Mouse (Mus musculus): ENCODE measurements around the gene Lmx1b. TPM values are rescaled to one million over a fixed set of nuclear protein-coding genes. Genes with fewer than 3 reads are reported as not detected.

The Lmx1b gene
- total and polyA plus RNA-seq, 3 experiments: 0.08 to 0.18 TPM; not detected in 1

GRCm38 (mm10) chr2:33571219-33571824 is 69.0 kb downstream of the Lmx1b start:
- TF ChIP-seq EP300 (IDR thresholded peaks at IDR 0.05; ENCODE audit: insufficient read depth, low read depth, low read length): no peak
- no peak for TF ChIP-seq POLR2A (IDR thresholded peaks at IDR 0.05; ENCODE audit: insufficient read depth, low read depth, low read length)
- Histone ChIP-seq H3K9ac (ENCODE audit: low read depth, low read length) (no peak overlapping the region), H3K27me3 (ENCODE audit: control insufficient read depth, insufficient read depth, low read length) (no peaks in the 10 kb centered on the region), H3K36me3 (ENCODE audit: control insufficient read depth, insufficient read depth, low read length) (no peaks in the 10 kb centered on the region), H3K79me2 (replicated peaks; ENCODE audit: control insufficient read depth, insufficient read depth, low read length) (no peaks in the 10 kb centered on the region), H3K4me3 (no peak overlapping the region), H3K4me1 (ENCODE audit: control insufficient read depth, insufficient read depth, low read length) (no peaks in the 10 kb centered on the region), H3K27ac (no peak overlapping the region)
- DNase-seq: no peak
- intact Hi-C loops (cut with DNase I): no loop called here
- 47% methylated on average over 16 of the region's 16 CpGs for WGBS

DNA sequence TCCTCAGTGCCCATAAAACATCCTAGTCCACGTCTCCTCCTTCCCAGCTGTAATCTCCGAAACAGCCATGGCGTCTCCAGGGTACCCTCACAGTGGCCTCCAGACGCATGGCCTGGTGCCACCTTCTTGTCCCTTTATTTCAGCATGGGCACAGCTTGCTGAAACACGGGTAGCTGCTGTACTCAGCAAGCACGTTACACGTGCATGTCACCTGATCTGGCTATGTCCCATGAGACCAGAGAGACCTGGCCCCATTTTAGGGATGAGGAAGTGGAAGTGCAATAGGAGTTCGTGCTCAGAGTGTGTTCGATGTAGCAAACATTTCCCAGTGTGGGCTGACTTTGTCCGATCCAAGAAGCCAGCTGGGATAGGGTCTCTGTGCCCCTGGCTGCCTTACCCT is 70.6 kb downstream of the Lmx1b start:
- H3K27ac ChIP-seq: no peak overlapping the region
- no peaks in the 10 kb centered on the region for H3K27me3 ChIP-seq (ENCODE audit: control insufficient read depth, insufficient read depth, low read length)
- H3K9ac ChIP-seq (ENCODE audit: low read depth, low read length): no peak overlapping the region
- DNase-seq: no peak
- H3K36me3 ChIP-seq (ENCODE audit: control insufficient read depth, insufficient read depth, low read length): no peaks in the 10 kb centered on the region
- H3K4me1 ChIP-seq (ENCODE audit: control insufficient read depth, insufficient read depth, low read length): no peaks in the 10 kb centered on the region
- H3K79me2 ChIP-seq (replicated peaks; ENCODE audit: control insufficient read depth, insufficient read depth, low read length): no peaks in the 10 kb centered on the region
- intact Hi-C loops (cut with DNase I): loop anchor here (2.0 kb wide), 1 partner anchor 73 kb away; no protein-coding TSS in a partner anchor
- no peak overlapping the region for H3K4me3 ChIP-seq
- TF ChIP-seq CTCF (IDR thresholded peaks at IDR 0.05): no peak
- TF ChIP-seq EP300 (IDR thresholded peaks at IDR 0.05; ENCODE audit: insufficient read depth, low read depth, low read length): no peak
- no peak for TF ChIP-seq POLR2A (IDR thresholded peaks at IDR 0.05; ENCODE audit: insufficient read depth, low read depth, low read length)
- WGBS: 68% methylated on average over 10 of the region's 10 CpGs

DNA sequence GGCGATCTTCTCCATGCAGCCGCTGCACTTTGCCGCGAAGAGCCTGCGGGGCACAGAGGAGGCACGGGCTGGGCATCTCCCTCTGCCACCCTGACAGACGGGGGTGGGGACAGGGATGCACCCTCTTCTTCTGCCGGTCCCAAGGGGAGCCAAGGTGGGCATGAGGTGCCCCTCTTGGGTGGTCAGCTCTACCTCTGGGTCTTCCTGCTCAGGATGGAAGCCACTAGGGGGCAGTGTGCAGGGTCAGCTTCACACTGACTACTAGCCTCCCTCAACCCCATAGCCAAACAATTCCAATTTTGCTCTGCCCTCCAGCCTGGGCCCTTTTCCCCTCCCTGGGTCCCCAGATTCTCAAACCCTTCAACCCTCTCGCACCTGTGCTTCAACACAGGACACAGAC is 71.1 kb downstream of the Lmx1b start:
- no peaks in the 10 kb centered on the region for H3K4me1 ChIP-seq (ENCODE audit: control insufficient read depth, insufficient read depth, low read length)
- whole genome bisulfite sequencing: 14% methylated on average over 9 of the region's 9 CpGs
- no peak for TF ChIP-seq POLR2A (IDR thresholded peaks at IDR 0.05; ENCODE audit: insufficient read depth, low read depth, low read length)
- no peak for TF ChIP-seq EP300 (IDR thresholded peaks at IDR 0.05; ENCODE audit: insufficient read depth, low read depth, low read length)
- peak; percentile 70 for TF ChIP-seq CTCF (IDR thresholded peaks at IDR 0.05)
- H3K27me3 ChIP-seq (ENCODE audit: control insufficient read depth, insufficient read depth, low read length): no peaks in the 10 kb centered on the region
- intact Hi-C loops (cut with DNase I): loop anchor here (2.0 kb wide), 1 partner anchor 74 kb away; no protein-coding TSS in a partner anchor
- no peak for DNase-seq
- H3K79me2 ChIP-seq (replicated peaks; ENCODE audit: control insufficient read depth, insufficient read depth, low read length): no peaks in the 10 kb centered on the region
- H3K4me3 ChIP-seq: no peak overlapping the region
- H3K36me3 ChIP-seq (ENCODE audit: control insufficient read depth, insufficient read depth, low read length): no peaks in the 10 kb centered on the region
- H3K27ac ChIP-seq: no peak overlapping the region
- no peak overlapping the region for H3K9ac ChIP-seq (ENCODE audit: low read depth, low read length)

- Histone ChIP-seq H3K4me3 (no peak overlapping the region), H3K79me2 (replicated peaks; ENCODE audit: control insufficient read depth, insufficient read depth, low read length) (no peaks in the 10 kb centered on the region), H3K4me1 (ENCODE audit: control insufficient read depth, insufficient read depth, low read length) (no peaks in the 10 kb centered on the region), H3K27me3 (ENCODE audit: control insufficient read depth, insufficient read depth, low read length) (no peaks in the 10 kb centered on the region), H3K36me3 (ENCODE audit: control insufficient read depth, insufficient read depth, low read length) (no peaks in the 10 kb centered on the region), H3K9ac (ENCODE audit: low read depth, low read length) (no peak overlapping the region), H3K27ac (no peak overlapping the region)
- 49% methylated on average over 4 of the region's 4 CpGs for WGBS
- TF ChIP-seq EP300 (IDR thresholded peaks at IDR 0.05; ENCODE audit: insufficient read depth, low read depth, low read length) (no peak), POLR2A (IDR thresholded peaks at IDR 0.05; ENCODE audit: insufficient read depth, low read depth, low read length) (no peak), CTCF (IDR thresholded peaks at IDR 0.05) (no peak)
- DNase-seq: no peak
- intact Hi-C loops (cut with DNase I): no loop called here
Measured at GRCm38 (mm10) chr2:33565886-33566285, 74.4 kb downstream of the Lmx1b start.

GRCm38 (mm10) chr2:33564748-33565147 is 75.6 kb downstream of the Lmx1b start:
- WGBS: 82% methylated on average over 9 of the region's 9 CpGs
- Histone ChIP-seq H3K9ac (ENCODE audit: low read depth, low read length) (no peak overlapping the region), H3K79me2 (replicated peaks; ENCODE audit: control insufficient read depth, insufficient read depth, low read length) (no peaks in the 10 kb centered on the region), H3K4me3 (no peak overlapping the region), H3K27ac (no peak overlapping the region), H3K4me1 (ENCODE audit: control insufficient read depth, insufficient read depth, low read length) (no peaks in the 10 kb centered on the region), H3K27me3 (ENCODE audit: control insufficient read depth, insufficient read depth, low read length) (no peaks in the 10 kb centered on the region), H3K36me3 (ENCODE audit: control insufficient read depth, insufficient read depth, low read length) (no peaks in the 10 kb centered on the region)
- DNase-seq: no peak
- no peak for TF ChIP-seq CTCF (IDR thresholded peaks at IDR 0.05)
- TF ChIP-seq POLR2A (IDR thresholded peaks at IDR 0.05; ENCODE audit: insufficient read depth, low read depth, low read length): no peak
- no peak for TF ChIP-seq EP300 (IDR thresholded peaks at IDR 0.05; ENCODE audit: insufficient read depth, low read depth, low read length)
- intact Hi-C loops (cut with DNase I): no loop called here

DNA sequence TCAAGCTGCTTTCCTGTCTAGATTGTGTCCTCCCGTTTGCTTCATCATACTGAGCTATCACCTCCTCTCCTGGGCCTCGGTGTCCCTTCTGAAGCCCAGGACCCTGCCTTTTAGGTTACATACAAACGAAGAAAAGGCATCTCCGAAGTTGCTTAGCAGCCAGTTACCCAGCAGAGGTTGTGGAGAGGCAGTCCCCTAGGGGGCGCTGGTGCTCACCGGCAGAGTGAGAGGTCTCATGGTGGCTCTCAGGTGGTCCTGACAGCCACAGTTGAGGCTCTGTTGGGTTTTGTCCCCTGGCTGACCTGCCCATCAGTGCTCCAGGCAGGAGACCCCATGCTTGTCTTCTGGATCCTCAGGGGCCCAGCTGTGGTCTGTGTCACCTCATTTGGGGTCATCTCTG is 80.6 kb downstream of the Lmx1b start:
- Histone ChIP-seq H3K27me3 (ENCODE audit: control insufficient read depth, insufficient read depth, low read length) (no peaks in the 10 kb centered on the region), H3K27ac (no peak overlapping the region), H3K79me2 (replicated peaks; ENCODE audit: control insufficient read depth, insufficient read depth, low read length) (no peaks in the 10 kb centered on the region), H3K4me1 (ENCODE audit: control insufficient read depth, insufficient read depth, low read length) (no peaks in the 10 kb centered on the region), H3K36me3 (ENCODE audit: control insufficient read depth, insufficient read depth, low read length) (no peaks in the 10 kb centered on the region), H3K4me3 (no peak overlapping the region), H3K9ac (ENCODE audit: low read depth, low read length) (no peak overlapping the region)
- intact Hi-C loops (cut with DNase I): no loop called here
- WGBS: 8% methylated on average over 6 of the region's 6 CpGs
- peak in 1 of 2 experiments; percentile 42 for DNase-seq
- no peak for TF ChIP-seq EP300 (IDR thresholded peaks at IDR 0.05; ENCODE audit: insufficient read depth, low read depth, low read length)
- TF ChIP-seq CTCF (IDR thresholded peaks at IDR 0.05): peak; percentile 68

Measured in heart, adult 2 months (tissue).